In genomic region chr16:17209404-17209960, GRCm38 (mm10) we compare ENCODE assay signal across 8 mouse cellular contexts. TPM values are rescaled to one million over a fixed set of nuclear protein-coding genes. Genes with fewer than 3 reads are reported as not detected.
DNase-seq lines count a peak whose midpoint lies in the region; ATAC-seq and TF ChIP-seq lines count a peak whose summit lies in the region.

No protein-coding gene starts in this region.

- H3K4me2 ChIP-seq in kidney, postnatal 0 days (ENCODE audit: low read length): peak overlapping the region; percentile 99
- H3K4me2 ChIP-seq in embryonic facial prominence, embryonic 12.5 days (replicated peaks): peak overlapping the region; percentile 98
- peak overlapping the region; percentile 97 for H3K4me2 ChIP-seq in intestine, embryonic 16.5 days (ENCODE audit: low read depth, low read length)

- ATAC-seq in kidney, postnatal 0 days (replicated peaks; ENCODE audit: low FRiP score, low read depth): 0 out of 2 replicates have a peak, but pooled peaks have one; percentile 2
- ATAC-seq in embryonic facial prominence, embryonic 12.5 days (ENCODE audit: insufficient number of reproducible peaks, insufficient read depth, low FRiP score, low TSS enrichment): no peak
- peak; percentile 49 for ATAC-seq in intestine, embryonic 16.5 days
- no peak for ATAC-seq in erythroid progenitor cell, adult 5-6 weeks (replicated peaks; ENCODE audit: low FRiP score, poor library complexity, severe bottlenecking)

- no peak for DNase-seq in kidney, postnatal 0 days (ENCODE audit: low spot score)
- no peak for DNase-seq in kidney, adult 11 months
- peak; percentile 35 for DNase-seq in ES-CJ7 (ENCODE audit: low read depth, low spot score)
- no peak for DNase-seq in midbrain, embryonic 10.5 days (ENCODE audit: low spot score)
- DNase-seq in yolk sac, embryonic 10.5 days (ENCODE audit: low spot score): no peak

- peak overlapping the region; percentile 28; the same call in 1 of the 2 replicates for H3K27ac ChIP-seq in kidney, postnatal 0 days
- H3K27ac ChIP-seq in embryonic facial prominence, embryonic 12.5 days: no peak overlapping the region
- H3K27ac ChIP-seq in intestine, embryonic 16.5 days (ENCODE audit: low read length): no peak overlapping the region
- H3K27ac ChIP-seq in midbrain, embryonic 10.5 days (replicated peaks): peak overlapping the region; percentile 91

- TF ChIP-seq CTCF in kidney, postnatal 0 days (IDR thresholded peaks at IDR 0.05; ENCODE audit: low read depth): no peak

- H3K9ac ChIP-seq in kidney, postnatal 0 days (ENCODE audit: low read depth, low read length): peak overlapping the region; percentile 2; the same call in 1 of the 2 replicates
- H3K9ac ChIP-seq in embryonic facial prominence, embryonic 12.5 days: peak overlapping the region; percentile 33
- H3K9ac ChIP-seq in intestine, embryonic 16.5 days (ENCODE audit: low read depth, low read length): peak overlapping the region; percentile 71

- WGBS in kidney, postnatal 0 days: 1% methylated on average over 37 of the region's 37 CpGs
- WGBS in embryonic facial prominence, embryonic 12.5 days: 3% methylated on average over 37 of the region's 37 CpGs
- 2% methylated on average over 37 of the region's 37 CpGs for WGBS in intestine, embryonic 16.5 days
- WGBS in midbrain, embryonic 10.5 days: 3% methylated on average over 37 of the region's 37 CpGs

- peak overlapping the region; percentile 59 for H3K4me3 ChIP-seq in kidney, postnatal 0 days (replicated peaks; ENCODE audit: low read depth, low read length)
- H3K4me3 ChIP-seq in embryonic facial prominence, embryonic 12.5 days: peak overlapping the region; percentile 47
- H3K4me3 ChIP-seq in intestine, embryonic 16.5 days (ENCODE audit: low read length): peak overlapping the region; percentile 56
- H3K4me3 ChIP-seq in midbrain, embryonic 10.5 days: peak overlapping the region; percentile 67

- peaks cover 9% of the 10 kb centered on the region; the same call in 1 of the 2 replicates for H3K4me1 ChIP-seq in kidney, postnatal 0 days (replicated peaks; ENCODE audit: insufficient read depth, low read length)
- H3K4me1 ChIP-seq in embryonic facial prominence, embryonic 12.5 days: peaks cover 21% of the 10 kb centered on the region
- H3K4me1 ChIP-seq in intestine, embryonic 16.5 days (ENCODE audit: control insufficient read depth, insufficient read depth, low read length): peaks cover 19% of the 10 kb centered on the region
- H3K4me1 ChIP-seq in midbrain, embryonic 10.5 days: peaks cover 30% of the 10 kb centered on the region

- no peaks in the 10 kb centered on the region for H3K36me3 ChIP-seq in kidney, postnatal 0 days (ENCODE audit: insufficient read depth, low read length)
- H3K36me3 ChIP-seq in embryonic facial prominence, embryonic 12.5 days: no peaks in the 10 kb centered on the region
- no peaks in the 10 kb centered on the region for H3K36me3 ChIP-seq in intestine, embryonic 16.5 days (ENCODE audit: control insufficient read depth, insufficient read depth, low read length)
- H3K36me3 ChIP-seq in midbrain, embryonic 10.5 days: peaks cover 23% of the 10 kb centered on the region

- no peaks in the 10 kb centered on the region for H3K9me3 ChIP-seq in kidney, postnatal 0 days (replicated peaks; ENCODE audit: low read length)
- H3K9me3 ChIP-seq in embryonic facial prominence, embryonic 12.5 days: no peaks in the 10 kb centered on the region
- no peaks in the 10 kb centered on the region for H3K9me3 ChIP-seq in intestine, embryonic 16.5 days (ENCODE audit: control insufficient read depth, low read length)
- peaks cover 3% of the 10 kb centered on the region; the same call in 1 of the 2 replicates for H3K9me3 ChIP-seq in midbrain, embryonic 10.5 days (replicated peaks)

- H3K27me3 ChIP-seq in kidney, postnatal 0 days (ENCODE audit: insufficient read depth, low read length): 0 out of 2 replicates have a peak, but pooled peaks cover 4% of the 10 kb centered on the region
- H3K27me3 ChIP-seq in embryonic facial prominence, embryonic 12.5 days: peaks cover 42% of the 10 kb centered on the region
- H3K27me3 ChIP-seq in intestine, embryonic 16.5 days (replicated peaks; ENCODE audit: control insufficient read depth, insufficient read depth, low read length): peaks cover 4% of the 10 kb centered on the region; the same call in 1 of the 2 replicates
- peaks cover 54% of the 10 kb centered on the region for H3K27me3 ChIP-seq in midbrain, embryonic 10.5 days (ENCODE audit: low read depth, poor library complexity, severe bottlenecking)

RNA-seq across cellular contexts. Expression of gene Rimbp3, which starts 1.1 kb away (rescaled TPM):
- 0.26 and 0.28 TPM in 2 replicates for polyA plus RNA-seq in kidney, postnatal 0 days (2015; fragmentation: Nextera tagmentation; extraction: Ambion mirVana)
- polyA plus RNA-seq in embryonic facial prominence, embryonic 12.5 days (2016; fragmentation: Nextera tagmentation; extraction: Ambion mirVana): 0.46 and 0.52 TPM in 2 replicates
- polyA plus RNA-seq in intestine, embryonic 16.5 days (2015; fragmentation: Nextera tagmentation; extraction: Ambion mirVana): 0.48 and 0.49 TPM in 2 replicates
- 1.4 and 2.2 TPM in 2 replicates for polyA plus RNA-seq in midbrain, embryonic 10.5 days (2016; fragmentation: Nextera tagmentation; extraction: Ambion mirVana)
- not detected in 2 replicates for total RNA-seq in erythroid progenitor cell, adult 5-6 weeks (2015; ENCODE audit: low replicate concordance)
- total RNA-seq in erythroid progenitor cell, adult 5-6 weeks (2017; ENCODE audit: low replicate concordance): 0.38 TPM in 1 of 2 replicates, not detected in the other

RNA-seq across cellular contexts. Expression of gene Ube2l3, which starts 7.0 kb away (rescaled TPM):
- 316 and 327 TPM in 2 replicates for polyA plus RNA-seq in kidney, postnatal 0 days (2015; fragmentation: Nextera tagmentation; extraction: Ambion mirVana)
- polyA plus RNA-seq in embryonic facial prominence, embryonic 12.5 days (2016; fragmentation: Nextera tagmentation; extraction: Ambion mirVana): 339 and 358 TPM in 2 replicates
- polyA plus RNA-seq in intestine, embryonic 16.5 days (2015; fragmentation: Nextera tagmentation; extraction: Ambion mirVana): 358 and 374 TPM in 2 replicates
- 412 and 424 TPM in 2 replicates for polyA plus RNA-seq in midbrain, embryonic 10.5 days (2016; fragmentation: Nextera tagmentation; extraction: Ambion mirVana)
- 110 and 161 TPM in 2 replicates for total RNA-seq in erythroid progenitor cell, adult 5-6 weeks (2015; ENCODE audit: low replicate concordance)
- 31.6 and 40.6 TPM in 2 replicates for total RNA-seq in erythroid progenitor cell, adult 5-6 weeks (2017; ENCODE audit: low replicate concordance)

RNA-seq across cellular contexts. Expression of gene Hic2, which starts 23.9 kb away (rescaled TPM):
- 2.1 and 2.4 TPM in 2 replicates for polyA plus RNA-seq in kidney, postnatal 0 days (2015; fragmentation: Nextera tagmentation; extraction: Ambion mirVana)
- 10.6 and 12.7 TPM in 2 replicates for polyA plus RNA-seq in embryonic facial prominence, embryonic 12.5 days (2016; fragmentation: Nextera tagmentation; extraction: Ambion mirVana)
- 5.3 and 5.5 TPM in 2 replicates for polyA plus RNA-seq in intestine, embryonic 16.5 days (2015; fragmentation: Nextera tagmentation; extraction: Ambion mirVana)
- polyA plus RNA-seq in midbrain, embryonic 10.5 days (2016; fragmentation: Nextera tagmentation; extraction: Ambion mirVana): 17.3 and 19.3 TPM in 2 replicates
- total RNA-seq in erythroid progenitor cell, adult 5-6 weeks (2015; ENCODE audit: low replicate concordance): under 0.01 TPM in 1 of 2 replicates, not detected in the other
- total RNA-seq in erythroid progenitor cell, adult 5-6 weeks (2017; ENCODE audit: low replicate concordance): 0.13 and 0.23 TPM in 2 replicates

Comparison
In these comparisons a context has a peak if more than half of its experiments do, and no peak if none do; other contexts are left out.
1. ATAC-seq: peak in kidney, postnatal 0 days (single experiment) and intestine, embryonic 16.5 days (single experiment); none in embryonic facial prominence, embryonic 12.5 days (single experiment) and erythroid progenitor cell, adult 5-6 weeks (single experiment).
2. H3K27ac ChIP-seq: peak in kidney, postnatal 0 days (single experiment) and midbrain, embryonic 10.5 days (single experiment); none in embryonic facial prominence, embryonic 12.5 days (single experiment) and intestine, embryonic 16.5 days (single experiment).
3. H3K9ac ChIP-seq: peak in every context shown above with its lines; median percentile 71 in intestine, embryonic 16.5 days; 33 in embryonic facial prominence, embryonic 12.5 days; 2 in kidney, postnatal 0 days.
4. Peak in every context shown above with its lines, with median percentiles within 50 percentile points of each other: H3K4me2 ChIP-seq and H3K4me3 ChIP-seq.